Mouse (Mus musculus) MEL (cell line): ENCODE measurements around the gene Morn3. TPM values are rescaled to one million over a fixed set of nuclear protein-coding genes. Genes with fewer than 3 reads are reported as not detected.

Experiments
- DNase-seq: peaks from one replicate; pipeline ENCODE4 v3.0.0; 2011; ENCODE audit warnings: low read depth, low spot score
- H3K27ac ChIP-seq: 2 replicates; pipeline ENCODE4 v1.5.1; 2012; ENCODE audit warnings: low read depth, mild to moderate bottlenecking, control low read depth, low read length, moderate library complexity; ENCODE audit not compliant: control insufficient read depth
- H3K27me3 ChIP-seq, 2 experiments: fragments of 150-350 bp in 1 of 2; sonication (generic) in 1 of 2; 2 replicates each; pipeline ENCODE4 v1.6.1; 2012; ENCODE audit warnings: low read length in 2 of 2, mild to moderate bottlenecking in 2 of 2, improper control_type of control experiment in 1 of 2, moderate library complexity in 1 of 2; ENCODE audit not compliant: insufficient read depth in 2 of 2, control insufficient read depth in 1 of 2
- H3K36me3 ChIP-seq, 2 experiments: 2 replicates each; pipeline ENCODE4 v1.6.1; 2012 to 2014; ENCODE audit warnings: low read length in 2 of 2, improper control_type of control experiment in 1 of 2, inconsistent platforms in 1 of 2, mild to moderate bottlenecking in 1 of 2; ENCODE audit not compliant: insufficient read depth in 2 of 2, control insufficient read depth in 1 of 2
- H3K4me1 ChIP-seq, 2 experiments: fragments of 150-350 bp in 1 of 2; sonication (generic) in 1 of 2; 2 replicates each; pipeline ENCODE4 v1.6.1; 2012; ENCODE audit warnings: low read length in 2 of 2, improper control_type of control experiment in 1 of 2, mild to moderate bottlenecking in 1 of 2; ENCODE audit not compliant: insufficient read depth in 2 of 2, control insufficient read depth in 1 of 2
- H3K4me3 ChIP-seq, 2 experiments: fragments of 150-350 bp in 1 of 2; sonication (generic) in 1 of 2; 2 replicates each; pipeline ENCODE4 v1.5.1; 2012; ENCODE audit warnings: low read depth in 2 of 2, low read length in 2 of 2, mild to moderate bottlenecking in 2 of 2, moderate library complexity in 2 of 2, control low read depth in 1 of 2, improper control_type of control experiment in 1 of 2; ENCODE audit not compliant: control insufficient read depth in 1 of 2, insufficient read depth in 1 of 2
- H3K79me2 ChIP-seq: 2 replicates; pipeline ENCODE4 v1.6.1; 2012; ENCODE audit warnings: mild to moderate bottlenecking, low read length, moderate library complexity; ENCODE audit not compliant: control insufficient read depth, poor library complexity, insufficient read depth
- H3K9ac ChIP-seq: 2 replicates; pipeline ENCODE4 v1.6.1; 2012; ENCODE audit warnings: low read depth, mild to moderate bottlenecking, control low read depth, low read length, moderate library complexity; ENCODE audit not compliant: control insufficient read depth, poor library complexity, severe bottlenecking
- H3K9me3 ChIP-seq: fragments of 150-350 bp; sonication (generic); replicated peaks from 2 replicates; pipeline ENCODE4 v1.6.1; 2012; ENCODE audit warnings: mild to moderate bottlenecking, low read length, improper control_type of control experiment, moderate library complexity; ENCODE audit not compliant: insufficient read depth
- BHLHE40 ChIP-seq: IDR thresholded peaks from 2 replicates; pipeline ENCODE4 v1.6.1; 2012; ENCODE audit warnings: low read depth, mild to moderate bottlenecking, inconsistent platforms, low read length, improper control_type of control experiment, borderline replicate concordance
- CHD1 ChIP-seq: IDR thresholded peaks from 2 replicates; pipeline ENCODE4 v1.6.1; 2012; ENCODE audit warnings: low read depth, mild to moderate bottlenecking, inconsistent platforms, low read length, improper control_type of control experiment
- CTCF ChIP-seq, 3 experiments: IDR thresholded peaks in 2 of 3; conservative IDR thresholded peaks in 1 of 3; 2 replicates each; pipeline ENCODE4 v1.5.1; 2011 to 2012; ENCODE audit warnings: low read length in 3 of 3, low read depth in 2 of 3, mild to moderate bottlenecking in 2 of 3, improper control_type of control experiment in 1 of 3, inconsistent platforms in 1 of 3, mixed read lengths in 1 of 3, moderate library complexity in 1 of 3; ENCODE audit not compliant: control insufficient read depth in 1 of 3, insufficient read depth in 1 of 3, poor library complexity in 1 of 3, severe bottlenecking in 1 of 3
- E2F4 ChIP-seq: IDR thresholded peaks from 2 replicates; pipeline ENCODE4 v1.6.1; 2011; ENCODE audit warnings: low read depth, low read length, improper control_type of control experiment, borderline replicate concordance
- ELF1 ChIP-seq: IDR thresholded peaks from 2 replicates; pipeline ENCODE4 v1.6.1; 2014; ENCODE audit warnings: low read depth, mild to moderate bottlenecking, inconsistent platforms, low read length, improper control_type of control experiment, moderate library complexity
- EP300 ChIP-seq, 2 experiments: IDR thresholded peaks; 2 replicates each; pipeline ENCODE4 v1.6.1; 2011; ENCODE audit warnings: improper control_type of control experiment in 2 of 2, low read length in 2 of 2, low read depth in 1 of 2, mild to moderate bottlenecking in 1 of 2
- GABPA ChIP-seq: IDR thresholded peaks from 2 replicates; pipeline ENCODE4 v1.6.1; 2012; ENCODE audit warnings: low read depth, mild to moderate bottlenecking, inconsistent platforms, low read length, improper control_type of control experiment, moderate library complexity
- GATA1 ChIP-seq: IDR thresholded peaks from 2 replicates; pipeline ENCODE4 v1.6.1; 2011; ENCODE audit warnings: low read depth, low read length, improper control_type of control experiment
- HCFC1 ChIP-seq: IDR thresholded peaks from 2 replicates; pipeline ENCODE4 v1.6.1; 2012; ENCODE audit warnings: low read depth, mild to moderate bottlenecking, inconsistent platforms, low read length, improper control_type of control experiment, moderate library complexity
- JUND ChIP-seq: IDR thresholded peaks from 2 replicates; pipeline ENCODE4 v1.6.1; 2011; ENCODE audit warnings: low read depth, mild to moderate bottlenecking, improper control_type of control experiment, low read length
- KAT2A ChIP-seq: conservative IDR thresholded peaks from 2 replicates; pipeline ENCODE4 v1.6.1; 2012; ENCODE audit warnings: low read depth, low read length, improper control_type of control experiment, inconsistent platforms
- MAFK ChIP-seq: IDR thresholded peaks from 2 replicates; pipeline ENCODE4 v1.6.1; 2011; ENCODE audit warnings: low read depth, mild to moderate bottlenecking, low read length, improper control_type of control experiment, borderline replicate concordance
- MAX ChIP-seq: IDR thresholded peaks from 2 replicates; pipeline ENCODE4 v1.6.1; 2011; ENCODE audit warnings: low read length, improper control_type of control experiment
- MAZ ChIP-seq: IDR thresholded peaks from 2 replicates; pipeline ENCODE4 v1.6.1; 2012; ENCODE audit warnings: low read depth, mild to moderate bottlenecking, inconsistent platforms, low read length, improper control_type of control experiment
- MEF2A ChIP-seq: IDR thresholded peaks from 2 replicates; pipeline ENCODE4 v1.6.1; 2014; ENCODE audit warnings: low read depth, mild to moderate bottlenecking, inconsistent platforms, low read length, improper control_type of control experiment; ENCODE audit not compliant: poor library complexity, insufficient replicate concordance, severe bottlenecking; ENCODE audit errors: extremely low read depth
- MXI1 ChIP-seq: IDR thresholded peaks from 2 replicates; pipeline ENCODE4 v1.6.1; 2011; ENCODE audit warnings: mild to moderate bottlenecking, low read depth, low read length, improper control_type of control experiment
- MYB ChIP-seq: IDR thresholded peaks from 2 replicates; pipeline ENCODE4 v1.6.1; 2011; ENCODE audit warnings: mild to moderate bottlenecking, low read depth, low read length, improper control_type of control experiment
- NRF1 ChIP-seq: IDR thresholded peaks from 2 replicates; pipeline ENCODE4 v1.6.1; 2014; ENCODE audit warnings: low read depth, mild to moderate bottlenecking, inconsistent platforms, low read length, improper control_type of control experiment, moderate library complexity; ENCODE audit not compliant: poor library complexity, insufficient read depth, severe bottlenecking
- POLR2A ChIP-seq, 2 experiments: IDR thresholded peaks; 2 replicates each; pipeline ENCODE4 v1.6.1; 2011 to 2012; ENCODE audit warnings: low read length in 2 of 2, mild to moderate bottlenecking in 2 of 2, control low read depth in 1 of 2, improper control_type of control experiment in 1 of 2, low read depth in 1 of 2, moderate library complexity in 1 of 2; ENCODE audit not compliant: control insufficient read depth in 1 of 2, insufficient read depth in 1 of 2, poor library complexity in 1 of 2
- POLR2AphosphoS2 ChIP-seq: IDR thresholded peaks from 2 replicates; pipeline ENCODE4 v1.6.1; 2011; ENCODE audit warnings: low read length, improper control_type of control experiment
- RAD21 ChIP-seq: IDR thresholded peaks from 2 replicates; pipeline ENCODE4 v1.6.1; 2011; ENCODE audit warnings: mild to moderate bottlenecking, low read depth, low read length, improper control_type of control experiment
- RCOR1 ChIP-seq: IDR thresholded peaks from 2 replicates; pipeline ENCODE4 v1.6.1; 2012; ENCODE audit warnings: low read depth, mild to moderate bottlenecking, inconsistent platforms, low read length, improper control_type of control experiment
- TAL1 ChIP-seq: IDR thresholded peaks from 2 replicates; pipeline ENCODE4 v1.6.1; 2012; ENCODE audit warnings: mild to moderate bottlenecking, inconsistent platforms, low read length, moderate library complexity, mixed read lengths
- TBP ChIP-seq: IDR thresholded peaks from 2 replicates; pipeline ENCODE4 v1.8.0; 2011; ENCODE audit warnings: low read depth, low read length, improper control_type of control experiment
- UBTF ChIP-seq: IDR thresholded peaks from 2 replicates; pipeline ENCODE4 v1.6.1; 2012; ENCODE audit warnings: low read depth, mild to moderate bottlenecking, inconsistent platforms, low read length, improper control_type of control experiment, moderate library complexity, borderline replicate concordance; ENCODE audit not compliant: insufficient read depth
- USF1 ChIP-seq: IDR thresholded peaks from 2 replicates; pipeline ENCODE4 v1.6.1; 2014; ENCODE audit warnings: low read depth, mild to moderate bottlenecking, inconsistent platforms, low read length, improper control_type of control experiment, moderate library complexity
- USF2 ChIP-seq, 2 experiments: IDR thresholded peaks; 2 replicates each; pipeline ENCODE4 v1.6.1; 2011 to 2012; ENCODE audit warnings: improper control_type of control experiment in 2 of 2, low read length in 2 of 2, borderline replicate concordance in 1 of 2, inconsistent platforms in 1 of 2, low read depth in 1 of 2, mild to moderate bottlenecking in 1 of 2; ENCODE audit not compliant: insufficient read depth in 1 of 2
- ZC3H11A ChIP-seq: IDR thresholded peaks from 2 replicates; pipeline ENCODE4 v1.6.1; 2012; ENCODE audit warnings: low read depth, mild to moderate bottlenecking, inconsistent platforms, low read length, improper control_type of control experiment
- ZKSCAN1 ChIP-seq: IDR thresholded peaks from 2 replicates; pipeline ENCODE4 v1.6.1; 2012; ENCODE audit warnings: low read depth, mild to moderate bottlenecking, inconsistent platforms, low read length, improper control_type of control experiment, moderate library complexity
- ZNF384 ChIP-seq: IDR thresholded peaks from 2 replicates; pipeline ENCODE4 v1.6.1; 2012; ENCODE audit warnings: low read depth, mild to moderate bottlenecking, inconsistent platforms, low read length, improper control_type of control experiment
- polyA plus RNA-seq, 2 experiments: library from polyadenylated mRNA; stranded (reverse) in 1 of 2; unstranded in 1 of 2; fragments of >175 nt in 1 of 2; fragments of >200 nt in 1 of 2; gene quantifications; 2 replicates each; pipeline versions ENCODE4 v1.2.1 to v1.2.4; 2012; ENCODE audit warnings: low replicate concordance in 2 of 2, low read depth in 1 of 2; ENCODE audit not compliant: insufficient read length in 2 of 2, insufficient read depth in 1 of 2, missing spikeins in 1 of 2
- total RNA-seq: library from RNA; depleted of rRNA; stranded (reverse); fragments of 300-350 nt; gene quantifications from 2 replicates; pipeline ENCODE4 v1.2.3, GENCODE M21; 2012

The Morn3 gene
- total and polyA plus RNA-seq, 3 experiments: not detected

GRCm38 (mm10) chr5:123059757-123060520 is 13.1 kb upstream of the Morn3 start (continued):
- TF ChIP-seq EP300 (IDR thresholded peaks at IDR 0.05; ENCODE audit: low read depth in 1 of 2, low read length in 2 of 2): no peak

- Histone ChIP-seq H3K9me3 (no peaks in the 10 kb centered on the region), H3K36me3 (peaks cover 0 to 13% of the 10 kb centered on the region in 2 experiments; a peak in 2 of 4 replicates), H3K4me3 (peak overlapping the region; percentile 58 to 72), H3K27me3 (no peaks in the 10 kb centered on the region), H3K4me1 (peaks cover 0 to 12% of the 10 kb centered on the region in 2 experiments; a peak in 3 of 4 replicates), H3K79me2 (no peaks in the 10 kb centered on the region; the same call in 1 of the 2 replicates), H3K27ac (peak overlapping the region; percentile 90), H3K9ac (peak overlapping the region; percentile 88)
- peak; percentile 79 for DNase-seq
- TF ChIP-seq CHD1: 0 out of 2 replicates have a peak, but pooled peaks have one; percentile 5
- TF ChIP-seq UBTF: no peak
- TF ChIP-seq POLR2A (IDR thresholded peaks at IDR 0.05; ENCODE audit: control insufficient read depth in 1 of 2, insufficient read depth in 1 of 2, low read depth in 1 of 2, low read length in 2 of 2, poor library complexity in 1 of 2): peak in 1 of 2 experiments; percentile 33; a peak in 1 of 4 replicates
- TF ChIP-seq E2F4: no peak
- TF ChIP-seq ZC3H11A: no peak
- no peak for TF ChIP-seq ELF1
- peak; percentile 94 for TF ChIP-seq USF1
- no peak for TF ChIP-seq GABPA
- TF ChIP-seq TAL1: no peak
- no peak for TF ChIP-seq ZKSCAN1
- TF ChIP-seq RAD21: no peak
- no peak for TF ChIP-seq GATA1
- TF ChIP-seq KAT2A: no peak
- peak; percentile 66 for TF ChIP-seq POLR2AphosphoS2
- TF ChIP-seq ZNF384: no peak
- TF ChIP-seq HCFC1: no peak
- TF ChIP-seq USF2 (IDR thresholded peaks at IDR 0.05; ENCODE audit: borderline replicate concordance in 1 of 2, insufficient read depth in 1 of 2, low read depth in 1 of 2, low read length in 2 of 2): peak; percentile 40 to 75; a peak in 3 of 4 replicates
- peak; percentile 46; the same call in 1 of the 2 replicates for TF ChIP-seq BHLHE40
- TF ChIP-seq MXI1: peak; percentile 51
- peak; percentile 29; the same call in 1 of the 2 replicates for TF ChIP-seq TBP
- TF ChIP-seq MYB: no peak
- TF ChIP-seq JUND: peak; percentile 42; the same call in 1 of the 2 replicates
- TF ChIP-seq NRF1: no peak
- TF ChIP-seq CTCF (IDR thresholded peaks at IDR 0.05 in 2 of 3, conservative IDR thresholded peaks at IDR 0.05 in 1 of 3; ENCODE audit: control insufficient read depth in 1 of 3, insufficient read depth in 1 of 3, low read depth in 2 of 3, low read length in 3 of 3, poor library complexity in 1 of 3, severe bottlenecking in 1 of 3): no peak
- TF ChIP-seq MAZ: no peak
- no peak; the same call in 1 of the 2 replicates for TF ChIP-seq MAFK
- peak; percentile 80 for TF ChIP-seq MAX
- no peak for TF ChIP-seq MEF2A
- 0 out of 4 replicates have a peak, but pooled peaks of 1 of the 2 experiments have one; percentile 8 for TF ChIP-seq EP300 (IDR thresholded peaks at IDR 0.05; ENCODE audit: low read depth in 1 of 2, low read length in 2 of 2)
- no peak for TF ChIP-seq RCOR1
Observed at GRCm38 (mm10) chr5:123058251-123059102, 11.7 kb upstream of the Morn3 start.
